Mouse (Mus musculus): ENCODE results near the gene Hmgn1. TPM values are rescaled to one million over a fixed set of nuclear protein-coding genes. Genes with fewer than 3 reads are reported as not detected.
A peak's percentile ranks its signal among the peaks of the same experiment; 100 is the strongest.
"Not testable (repeated sequence)": the region's sequence is repeated elsewhere in the genome, so short reads cannot be mapped to it uniquely, and the experiment has no call there.

Gene Hmgn1
- polyA plus RNA-seq, 1 experiment, result 59.4 TPM

DNA sequence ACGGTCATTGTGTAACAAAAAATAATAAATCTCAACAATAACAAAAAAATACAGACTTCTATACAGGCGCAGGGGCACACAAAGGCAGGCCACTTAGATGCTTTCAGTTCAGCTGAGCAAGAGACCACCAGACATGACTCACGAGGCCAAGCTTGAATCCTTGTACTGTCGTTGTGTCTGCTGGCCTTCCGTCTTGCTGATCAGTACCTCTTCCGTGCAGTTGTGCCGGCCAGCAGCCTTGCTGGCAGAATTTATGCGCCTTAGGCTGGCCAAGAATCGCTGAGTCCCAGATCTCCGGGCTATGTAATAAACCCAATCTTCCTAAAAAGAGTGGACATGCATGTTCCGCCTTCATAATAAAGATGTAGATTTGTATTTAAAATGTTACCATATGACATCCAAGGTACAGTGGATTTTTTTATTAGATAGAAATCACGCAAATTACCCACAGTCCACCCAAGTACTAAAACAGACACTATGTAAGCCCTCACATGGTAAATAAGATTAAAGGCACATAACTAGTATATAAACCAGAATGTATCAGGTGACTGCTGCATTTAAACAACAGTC is 31.1 kb upstream of the Hmgn1 start:
- Histone ChIP-seq H3K27me3 (replicated peaks) (peaks cover 16% of the 10 kb centered on the region), H3K9me3 (peaks cover 8% of the 10 kb centered on the region), H3K36me3 (replicated peaks; ENCODE audit: low read length) (peaks cover 50% of the 10 kb centered on the region), H3K4me1 (peaks cover 14% of the 10 kb centered on the region), H3K4me3 (replicated peaks) (no peak overlapping the region)
- TF ChIP-seq FLI1 (IDR thresholded peaks at IDR 0.05; ENCODE audit: low read length) (no peak), GATA1 (IDR thresholded peaks at IDR 0.05; ENCODE audit: borderline replicate concordance, low read length) (no peak)

DNA sequence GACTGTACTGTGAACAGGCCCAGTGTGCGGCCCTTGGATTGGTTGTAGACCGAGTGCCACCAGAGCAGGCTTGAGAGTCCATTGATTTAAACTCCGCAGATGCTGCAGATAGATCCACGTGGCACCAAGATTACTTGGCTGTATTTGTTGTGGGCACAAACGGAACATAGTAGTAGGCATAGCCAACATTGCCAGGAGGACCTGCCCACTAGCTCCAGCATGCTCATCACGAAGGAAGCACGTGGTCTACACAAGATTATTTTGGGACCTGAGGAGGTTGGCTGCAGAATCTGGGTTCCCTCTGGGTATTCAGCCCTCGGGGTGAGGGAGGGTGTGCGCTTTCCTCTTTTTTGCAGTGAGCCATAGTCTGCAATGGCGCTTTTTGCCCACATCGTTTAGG is 29.6 kb upstream of the Hmgn1 start:
- peaks cover 8% of the 10 kb centered on the region for H3K9me3 ChIP-seq
- no peak overlapping the region for H3K4me3 ChIP-seq (replicated peaks)
- peaks cover 14% of the 10 kb centered on the region for H3K4me1 ChIP-seq
- no peak for TF ChIP-seq FLI1 (IDR thresholded peaks at IDR 0.05; ENCODE audit: low read length)
- TF ChIP-seq GATA1 (IDR thresholded peaks at IDR 0.05; ENCODE audit: borderline replicate concordance, low read length), result no peak
- peaks cover 63% of the 10 kb centered on the region for H3K36me3 ChIP-seq (replicated peaks; ENCODE audit: low read length)
- H3K27me3 ChIP-seq (replicated peaks), result peaks cover 11% of the 10 kb centered on the region

DNA sequence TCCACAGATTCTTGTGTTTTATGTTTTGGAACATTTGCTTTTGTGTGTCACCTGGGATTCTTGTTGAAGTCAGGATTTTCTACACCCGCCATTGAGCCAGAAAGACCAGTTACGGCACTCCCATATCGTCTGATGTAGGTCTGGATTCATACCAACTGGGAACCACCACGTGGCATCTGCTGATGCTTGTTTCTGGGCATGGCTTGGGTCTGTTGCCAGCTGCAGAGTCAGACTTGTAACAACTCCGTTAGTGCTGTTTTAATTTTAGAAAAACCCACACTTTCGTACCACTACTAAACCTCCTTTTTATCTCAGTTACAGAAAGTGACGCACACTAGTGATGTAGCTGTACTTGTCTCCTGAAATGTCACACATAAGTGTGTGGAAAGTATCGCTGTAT is 28.5 kb upstream of the Hmgn1 start:
- Histone ChIP-seq H3K4me1 (peaks cover 17% of the 10 kb centered on the region), H3K36me3 (replicated peaks; ENCODE audit: low read length) (peaks cover 64% of the 10 kb centered on the region), H3K4me3 (replicated peaks) (no peak overlapping the region), H3K9me3 (peaks cover 8% of the 10 kb centered on the region), H3K27me3 (replicated peaks) (peaks cover 11% of the 10 kb centered on the region)
- TF ChIP-seq GATA1 (IDR thresholded peaks at IDR 0.05; ENCODE audit: borderline replicate concordance, low read length) (no peak), FLI1 (IDR thresholded peaks at IDR 0.05; ENCODE audit: low read length) (no peak)

DNA sequence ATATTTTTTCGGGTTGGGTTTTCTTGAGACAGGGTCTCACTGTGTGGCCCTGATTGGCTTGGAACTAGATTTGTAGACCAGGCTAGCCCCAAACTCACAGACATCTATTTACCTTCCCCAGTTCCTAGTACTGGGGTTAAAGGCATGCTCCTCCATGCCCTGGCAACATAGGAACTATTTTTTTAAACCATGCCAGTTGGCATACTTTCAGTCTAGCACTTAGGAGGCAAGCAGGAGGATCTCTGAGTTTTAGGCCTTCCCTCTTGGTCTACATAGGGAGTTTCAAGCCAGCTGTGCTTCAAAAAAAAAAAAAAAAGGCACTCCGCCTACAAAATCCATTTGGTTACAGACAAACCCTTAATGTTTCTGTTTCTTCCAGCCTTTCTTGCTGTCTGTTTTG is 26.9 kb upstream of the Hmgn1 start:
- Histone ChIP-seq H3K36me3 (replicated peaks; ENCODE audit: low read length) (peaks cover 63% of the 10 kb centered on the region), H3K4me1 (peaks cover 20% of the 10 kb centered on the region), H3K27me3 (replicated peaks) (peaks cover 8% of the 10 kb centered on the region), H3K9me3 (peaks cover 6% of the 10 kb centered on the region), H3K4me3 (replicated peaks) (no peak overlapping the region)
- TF ChIP-seq FLI1 (IDR thresholded peaks at IDR 0.05; ENCODE audit: low read length) (no peak), GATA1 (IDR thresholded peaks at IDR 0.05; ENCODE audit: borderline replicate concordance, low read length) (no peak)

DNA sequence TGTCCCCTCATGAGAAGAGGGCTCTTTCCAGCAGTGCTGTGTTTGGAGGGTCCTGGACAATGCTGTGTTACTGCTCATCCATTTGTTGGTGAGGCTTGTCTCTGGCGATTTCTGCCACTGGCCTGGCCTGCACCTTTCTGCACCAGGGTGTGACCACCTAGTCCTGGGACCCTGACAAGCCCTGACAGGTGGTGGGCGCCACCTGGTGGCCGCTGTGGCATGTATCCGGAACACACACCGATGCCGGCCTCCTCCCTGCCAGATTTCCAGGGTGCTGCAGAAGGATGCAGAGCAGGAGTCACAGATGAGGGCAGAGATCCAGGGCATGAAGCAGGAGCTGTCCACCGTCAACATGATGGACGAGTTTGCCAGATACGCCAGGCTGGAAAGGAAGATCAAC is 24.0 kb upstream of the Hmgn1 start:
- Histone ChIP-seq H3K4me1 (peaks cover 26% of the 10 kb centered on the region), H3K36me3 (replicated peaks; ENCODE audit: low read length) (peaks cover 38% of the 10 kb centered on the region), H3K27me3 (replicated peaks) (no peaks in the 10 kb centered on the region), H3K4me3 (replicated peaks) (no peak overlapping the region), H3K9me3 (no peaks in the 10 kb centered on the region)
- TF ChIP-seq FLI1 (IDR thresholded peaks at IDR 0.05; ENCODE audit: low read length), result no peak
- TF ChIP-seq GATA1 (IDR thresholded peaks at IDR 0.05; ENCODE audit: borderline replicate concordance, low read length), result no peak

DNA sequence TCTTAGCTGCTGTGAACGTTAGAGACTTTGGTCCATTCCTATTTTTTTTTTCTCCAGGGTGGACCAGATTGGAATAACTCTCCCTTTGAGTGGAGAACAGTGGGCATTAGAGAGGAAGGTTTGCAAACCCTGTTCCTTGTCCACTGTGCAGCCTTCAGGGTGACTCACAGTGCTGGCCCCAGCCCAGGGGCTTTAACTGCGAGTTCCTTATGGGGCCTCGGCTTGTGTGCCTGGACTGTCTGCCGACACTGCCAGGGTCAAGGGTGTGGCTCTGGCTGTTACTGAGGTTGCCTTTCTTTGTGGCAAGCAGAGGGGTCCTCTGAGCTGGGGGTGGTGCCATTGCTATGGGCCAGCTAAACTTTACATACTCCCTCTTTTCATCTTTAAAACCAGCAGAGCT is 23.5 kb upstream of the Hmgn1 start:
- Histone ChIP-seq H3K4me3 (replicated peaks) (no peak overlapping the region), H3K27me3 (replicated peaks) (no peaks in the 10 kb centered on the region), H3K4me1 (peaks cover 32% of the 10 kb centered on the region), H3K9me3 (no peaks in the 10 kb centered on the region), H3K36me3 (replicated peaks; ENCODE audit: low read length) (peaks cover 36% of the 10 kb centered on the region)
- TF ChIP-seq FLI1 (IDR thresholded peaks at IDR 0.05; ENCODE audit: low read length) (no peak), GATA1 (IDR thresholded peaks at IDR 0.05; ENCODE audit: borderline replicate concordance, low read length) (no peak)

DNA sequence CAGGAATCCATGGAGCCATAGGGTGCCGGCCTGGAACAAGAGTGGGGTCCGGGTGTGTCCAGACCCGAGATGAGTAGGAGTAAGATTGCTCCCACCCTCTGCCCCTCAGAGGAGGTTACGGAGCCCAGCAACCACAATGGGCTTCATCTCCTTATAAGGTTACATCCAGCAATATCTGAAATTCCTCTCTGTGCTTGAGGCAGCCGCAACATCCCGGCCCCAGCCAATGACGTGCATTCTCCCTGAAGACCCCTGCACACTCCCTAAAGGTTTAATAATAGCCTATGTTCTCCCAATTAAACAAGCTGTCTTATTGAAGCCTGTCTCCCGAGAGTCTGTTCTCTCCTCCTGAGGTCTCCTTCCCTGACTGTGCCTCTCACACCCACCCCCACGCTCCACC is 21.8 kb upstream of the Hmgn1 start:
- Histone ChIP-seq H3K4me3 (replicated peaks) (no peak overlapping the region), H3K9me3 (no peaks in the 10 kb centered on the region), H3K4me1 (peaks cover 39% of the 10 kb centered on the region), H3K36me3 (replicated peaks; ENCODE audit: low read length) (peaks cover 21% of the 10 kb centered on the region), H3K27me3 (replicated peaks) (no peaks in the 10 kb centered on the region)
- TF ChIP-seq GATA1 (IDR thresholded peaks at IDR 0.05; ENCODE audit: borderline replicate concordance, low read length), result no peak
- TF ChIP-seq FLI1 (IDR thresholded peaks at IDR 0.05; ENCODE audit: low read length), result no peak

DNA sequence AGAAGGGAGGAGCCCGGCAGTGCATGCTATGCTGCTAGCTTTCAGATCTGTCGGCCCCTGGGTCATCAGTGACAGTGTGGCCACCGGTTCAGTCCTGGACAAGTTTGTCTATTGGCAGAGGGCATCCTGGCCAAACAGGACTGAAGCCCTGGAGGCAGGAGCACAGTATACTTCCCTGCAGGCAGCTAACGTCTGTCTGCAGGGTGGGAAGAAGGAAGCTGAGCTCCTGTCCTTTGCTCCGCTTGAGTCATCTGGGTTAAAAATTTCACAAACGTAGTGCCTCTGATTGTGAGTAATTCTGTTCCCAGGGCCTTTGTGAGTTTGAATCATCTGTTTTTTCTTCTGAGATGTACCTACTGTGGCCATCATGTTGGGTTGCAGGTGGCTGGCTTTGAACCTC is 21.3 kb upstream of the Hmgn1 start:
- Histone ChIP-seq H3K4me3 (replicated peaks) (no peak overlapping the region), H3K36me3 (replicated peaks; ENCODE audit: low read length) (peaks cover 16% of the 10 kb centered on the region)
- TF ChIP-seq FLI1 (IDR thresholded peaks at IDR 0.05; ENCODE audit: low read length) (no peak), GATA1 (IDR thresholded peaks at IDR 0.05; ENCODE audit: borderline replicate concordance, low read length) (no peak)

DNA sequence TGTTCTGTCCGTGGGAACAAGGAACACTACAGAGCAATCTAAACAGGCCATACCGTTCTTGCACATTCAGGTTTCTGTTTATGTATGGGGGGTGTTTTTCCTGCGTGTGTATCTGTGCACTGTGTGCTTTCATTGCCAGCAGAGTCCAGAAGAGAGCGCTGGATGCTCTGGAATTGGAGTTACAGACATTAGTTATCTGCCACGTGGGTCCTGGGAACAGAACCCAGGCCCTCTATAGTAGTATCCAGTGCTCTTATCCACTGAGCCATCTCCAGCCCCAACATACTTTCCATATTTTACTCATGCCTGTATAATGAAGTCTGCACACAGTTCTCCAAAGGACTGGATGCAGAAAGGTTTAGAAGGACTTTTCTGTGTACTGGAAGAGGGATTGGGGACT is 18.3 kb upstream of the Hmgn1 start:
- H3K4me3 ChIP-seq (replicated peaks), result peak overlapping the region; percentile 100
- peaks cover 39% of the 10 kb centered on the region for H3K4me1 ChIP-seq
- H3K36me3 ChIP-seq (replicated peaks; ENCODE audit: low read length), result no peaks in the 10 kb centered on the region
- peaks cover 10% of the 10 kb centered on the region for H3K9me3 ChIP-seq
- TF ChIP-seq FLI1 (IDR thresholded peaks at IDR 0.05; ENCODE audit: low read length) (no peak), GATA1 (IDR thresholded peaks at IDR 0.05; ENCODE audit: borderline replicate concordance, low read length) (no peak)
- no peaks in the 10 kb centered on the region for H3K27me3 ChIP-seq (replicated peaks)

More for the DNA sequence above, 21.3 kb upstream of the Hmgn1 start:
- no peaks in the 10 kb centered on the region for H3K27me3 ChIP-seq (replicated peaks)
- peaks cover 42% of the 10 kb centered on the region for H3K4me1 ChIP-seq
- no peaks in the 10 kb centered on the region for H3K9me3 ChIP-seq

DNA sequence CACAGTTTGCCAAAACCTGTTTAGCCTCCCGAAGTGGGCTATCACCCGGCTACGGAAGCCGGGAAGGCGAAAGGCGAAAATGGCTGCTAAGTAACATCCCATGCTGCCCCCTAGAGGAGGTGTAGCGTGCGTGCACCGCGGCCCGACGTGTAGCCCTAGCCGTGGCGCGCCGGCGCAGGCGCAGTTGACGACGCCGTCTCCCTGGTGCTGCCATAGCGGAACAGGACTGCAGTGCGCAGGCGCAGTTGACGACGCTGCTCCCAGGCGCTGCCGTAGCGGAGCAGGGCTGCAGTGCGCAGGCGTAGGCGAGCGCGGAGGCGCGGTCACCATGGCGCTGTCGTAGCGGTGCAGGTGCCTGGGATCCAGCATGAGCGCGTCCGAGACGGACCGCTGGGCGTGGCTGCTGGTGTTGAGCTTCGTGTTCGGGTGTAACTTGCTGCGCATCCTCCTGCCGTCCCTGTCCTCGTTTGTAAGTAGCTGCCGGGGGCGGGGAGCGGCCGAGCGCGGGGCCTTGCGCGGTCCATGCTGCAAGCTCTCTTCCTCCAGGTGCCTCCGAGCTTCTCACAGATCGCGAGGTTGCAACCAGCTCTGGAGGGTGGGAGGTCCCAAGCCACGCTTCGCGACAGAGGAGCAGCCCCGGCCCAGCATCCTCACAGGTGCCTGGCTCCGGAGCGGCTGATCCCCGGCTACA is 17.7 kb upstream of the Hmgn1 start, which contains the start of gene Wrb:
Gene Wrb (plus strand): TSS at position 298 of the 691 bp plus-strand sequence.
- H3K36me3 ChIP-seq (replicated peaks; ENCODE audit: low read length), result no peaks in the 10 kb centered on the region
- H3K9me3 ChIP-seq, result peaks cover 14% of the 10 kb centered on the region
- peaks cover 35% of the 10 kb centered on the region for H3K4me1 ChIP-seq
- TF ChIP-seq GATA1 (IDR thresholded peaks at IDR 0.05; ENCODE audit: borderline replicate concordance, low read length), result no peak
- TF ChIP-seq FLI1 (IDR thresholded peaks at IDR 0.05; ENCODE audit: low read length), result no peak
- no peaks in the 10 kb centered on the region for H3K27me3 ChIP-seq (replicated peaks)
- H3K4me3 ChIP-seq (replicated peaks), result peak within 1 kb of the TSS; percentile 100

DNA sequence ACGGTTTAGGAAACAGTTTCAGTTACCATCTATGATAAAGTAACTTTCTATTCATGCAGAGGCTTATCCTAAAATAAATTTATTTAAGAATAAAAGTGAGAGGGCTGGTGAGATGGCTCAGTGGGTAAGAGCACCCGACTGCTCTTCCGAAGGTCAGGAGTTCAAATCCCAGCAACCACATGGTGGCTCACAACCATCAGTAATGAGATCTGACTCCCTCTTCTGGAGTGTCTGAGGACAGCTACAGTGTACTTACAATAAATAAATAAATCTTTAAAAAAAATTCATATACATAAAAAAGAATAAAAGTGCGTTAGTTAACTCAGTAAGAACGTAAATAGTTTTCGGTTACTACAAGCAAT is 17.2 kb upstream of the Hmgn1 start:
- peaks cover 35% of the 10 kb centered on the region for H3K4me1 ChIP-seq
- H3K36me3 ChIP-seq (replicated peaks; ENCODE audit: low read length); H3K27me3 ChIP-seq (replicated peaks): not testable (repeated sequence)
- peaks cover 19% of the 10 kb centered on the region for H3K9me3 ChIP-seq
- peak overlapping the region; percentile 100 for H3K4me3 ChIP-seq (replicated peaks)
